Mouse (Mus musculus): Measurements from ENCODE around the gene Acad11. TPM values are rescaled to one million over a fixed set of nuclear protein-coding genes. Genes with fewer than 3 reads are reported as not detected.

The Acad11 gene
- total RNA-seq, 2 experiments from 2014 or later, result 11.2 to 16.5 TPM

DNA sequence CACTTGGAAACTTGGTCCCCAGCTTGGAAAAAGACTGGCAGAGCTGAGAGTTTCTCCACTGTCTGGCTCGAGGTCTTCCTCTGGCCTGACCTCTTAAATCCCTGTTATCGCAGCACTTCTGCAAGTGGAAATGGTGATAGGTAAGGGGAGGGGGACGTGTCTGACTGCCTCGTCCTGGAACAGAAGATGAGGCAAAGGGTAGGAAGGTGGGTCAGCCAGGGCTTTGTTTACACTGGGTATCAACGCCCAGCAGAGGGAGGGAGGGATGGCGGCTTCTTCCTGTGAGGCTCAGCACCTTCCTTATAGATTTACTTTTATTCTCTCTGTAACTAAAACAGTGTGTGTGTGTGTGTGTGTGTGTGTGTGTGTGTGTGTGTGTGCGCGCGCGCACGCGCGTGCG, 79.6 kb downstream of the Acad11 start:
- no peak for DNase-seq (ENCODE audit: low spot score in 2 of 2)

DNA sequence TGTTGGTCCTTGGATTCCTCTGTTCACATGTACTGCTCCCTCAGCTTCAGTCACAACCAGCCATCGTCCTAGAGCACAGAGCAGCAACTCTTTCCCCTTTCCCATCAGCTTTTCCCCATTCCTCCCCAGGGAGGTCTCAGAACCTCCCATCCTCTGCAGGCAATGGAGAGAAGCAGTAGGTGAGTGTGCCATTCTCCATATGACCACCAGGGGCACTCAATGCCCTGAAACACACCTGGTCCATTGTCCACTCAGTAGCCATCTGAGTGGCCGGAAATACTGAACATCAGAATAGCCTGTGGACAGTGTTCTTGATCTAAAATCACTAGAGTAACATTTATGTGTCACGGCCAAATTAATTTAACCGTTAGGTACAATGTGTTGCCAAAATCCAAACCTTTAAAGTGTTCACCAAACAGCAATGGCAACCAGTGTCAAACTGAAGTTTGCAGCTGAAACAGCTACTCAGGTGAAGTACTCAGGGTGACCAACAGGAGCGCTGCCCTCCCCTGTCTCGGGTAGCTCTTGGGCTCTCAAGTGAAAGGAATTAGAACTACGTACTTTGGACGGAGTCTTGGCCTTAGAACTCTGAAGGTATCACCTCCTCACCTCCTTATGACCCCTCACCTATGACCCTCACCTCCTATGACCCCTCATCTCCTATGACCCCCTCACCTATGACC, 81.3 kb downstream of the Acad11 start:
- no peak for DNase-seq (ENCODE audit: low spot score in 2 of 2)

DNA sequence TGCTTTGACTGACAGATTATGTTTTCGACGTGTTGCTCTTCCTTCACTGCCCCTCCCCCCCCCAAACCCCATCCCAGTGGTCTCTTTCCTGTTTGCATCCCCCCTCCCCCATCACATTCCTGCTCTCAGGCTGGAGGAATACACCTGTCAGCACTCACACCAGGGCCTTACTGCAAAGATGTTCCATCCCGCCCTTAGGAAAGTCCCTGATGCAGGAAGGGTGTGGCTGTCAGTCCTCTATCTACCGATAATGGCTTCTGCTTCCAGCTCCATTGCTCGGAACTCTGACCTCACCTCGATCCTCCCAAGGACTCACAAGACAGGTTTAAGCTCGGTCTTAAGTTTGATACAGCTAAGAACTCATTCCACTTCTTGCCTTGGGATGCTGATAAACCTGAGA, 83.5 kb downstream of the Acad11 start:
- no peak for DNase-seq (ENCODE audit: low spot score in 2 of 2)

DNA sequence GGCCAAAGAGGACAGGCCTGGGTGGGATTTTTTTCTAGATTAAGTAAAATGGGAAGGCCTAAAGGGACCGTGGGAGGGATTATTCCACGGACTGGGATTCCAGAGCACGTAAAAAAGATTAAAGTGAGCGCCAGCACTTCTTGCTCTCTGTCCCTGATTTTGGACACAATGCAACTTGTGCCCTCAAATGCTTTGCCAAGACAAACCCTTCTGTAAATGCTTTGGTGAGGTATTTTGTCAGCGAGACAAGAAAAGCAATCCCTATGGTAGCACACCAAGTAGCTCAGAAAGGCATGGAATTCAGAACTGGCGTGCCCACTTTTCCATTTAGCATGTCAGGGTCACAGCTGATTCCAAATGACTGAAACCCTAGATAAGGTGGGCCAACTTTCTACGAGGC, 85.8 kb downstream of the Acad11 start:
- no peak for DNase-seq (ENCODE audit: low spot score in 2 of 2)

DNA sequence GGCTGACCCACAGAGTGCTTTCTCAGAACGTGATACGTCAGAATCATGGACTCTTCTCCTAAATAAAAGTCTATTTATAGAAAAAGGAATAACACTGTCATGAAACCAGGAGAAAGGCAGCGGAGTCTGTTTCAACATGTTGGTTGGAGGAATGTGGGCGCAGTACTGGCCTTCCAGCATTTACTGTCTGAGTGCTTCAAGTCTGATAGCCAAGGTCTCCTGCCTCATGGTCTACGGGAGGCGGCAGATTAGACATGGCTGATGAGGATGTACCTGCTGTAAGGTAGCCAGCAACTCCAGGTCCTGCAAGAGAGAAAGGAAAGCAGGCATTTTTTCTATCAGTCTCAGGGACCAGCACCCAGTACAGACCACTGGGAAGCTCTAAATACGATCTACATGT, 88.9 kb downstream of the Acad11 start:
- DNase-seq (ENCODE audit: low spot score in 2 of 2), result no peak

DNA sequence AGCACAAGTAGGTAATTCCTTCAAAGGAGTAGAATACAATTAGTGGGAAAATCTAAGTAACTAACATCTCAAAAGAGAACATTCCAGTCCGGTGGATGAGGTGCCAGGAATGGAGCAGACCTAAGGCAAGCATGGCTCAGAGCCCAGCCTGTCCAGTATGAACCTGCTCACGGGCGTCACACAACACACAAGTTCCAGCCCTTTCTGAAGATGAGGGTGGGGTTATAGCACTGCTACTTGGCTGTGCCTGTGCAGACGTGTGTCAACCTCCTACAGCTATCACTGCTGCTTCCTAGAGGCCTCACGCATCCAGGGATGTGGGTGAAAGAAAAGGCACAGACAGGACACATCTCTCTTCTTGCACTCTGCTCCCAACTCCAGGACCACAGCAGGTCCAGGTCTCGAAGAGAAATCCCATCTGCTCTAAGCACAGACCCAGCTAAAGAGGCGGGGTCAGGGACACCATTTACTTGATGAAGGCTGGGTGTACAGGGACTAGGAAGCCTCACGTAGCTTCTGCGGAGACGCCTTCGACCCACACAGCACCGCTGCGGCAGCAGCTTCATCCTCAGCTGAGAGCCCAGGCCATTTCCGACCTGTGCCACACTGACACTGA, 92.0 kb downstream of the Acad11 start:
- DNase-seq (ENCODE audit: low spot score in 2 of 2), result no peak

DNA sequence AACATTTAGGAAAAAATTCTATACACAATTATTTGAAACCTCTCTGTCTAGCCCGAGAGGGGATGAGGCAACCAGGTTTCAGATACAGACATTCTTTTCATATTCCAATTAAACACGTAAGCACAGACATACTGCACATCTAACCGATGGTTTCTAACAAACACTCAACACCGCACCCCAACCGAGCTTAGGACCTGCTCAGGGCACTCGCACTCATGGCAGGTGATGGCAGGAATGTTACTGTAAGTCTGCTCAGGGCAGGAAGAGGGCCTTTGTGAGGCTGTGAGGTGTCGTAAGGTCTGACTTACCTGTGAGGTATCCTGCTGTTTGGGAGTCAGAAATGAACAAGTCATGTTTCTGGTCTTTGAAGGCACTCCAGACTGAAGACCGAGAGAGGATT, 93.3 kb downstream of the Acad11 start:
- no peak for DNase-seq (ENCODE audit: low spot score in 2 of 2)

DNA sequence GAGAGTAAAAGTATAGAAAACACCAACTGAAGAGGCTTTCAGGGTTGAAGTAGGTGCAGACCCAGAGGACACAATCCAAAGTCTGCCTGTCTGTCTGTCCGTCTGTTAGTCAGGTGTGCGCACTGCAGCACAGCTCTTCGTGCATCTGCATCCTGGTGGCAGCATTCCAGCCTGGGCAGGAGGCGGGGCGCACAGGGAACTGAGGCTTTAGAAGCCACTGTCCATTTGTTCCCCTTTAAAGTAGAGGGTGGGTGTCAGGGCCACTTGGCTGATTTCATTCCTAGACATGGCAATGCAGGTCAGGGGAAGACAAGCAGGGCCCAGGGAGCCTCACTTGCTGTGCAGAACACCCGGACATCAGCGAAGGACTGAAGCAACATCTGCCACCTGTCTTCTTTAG, 94.1 kb downstream of the Acad11 start:
- no peak for DNase-seq (ENCODE audit: low spot score in 2 of 2)

DNA sequence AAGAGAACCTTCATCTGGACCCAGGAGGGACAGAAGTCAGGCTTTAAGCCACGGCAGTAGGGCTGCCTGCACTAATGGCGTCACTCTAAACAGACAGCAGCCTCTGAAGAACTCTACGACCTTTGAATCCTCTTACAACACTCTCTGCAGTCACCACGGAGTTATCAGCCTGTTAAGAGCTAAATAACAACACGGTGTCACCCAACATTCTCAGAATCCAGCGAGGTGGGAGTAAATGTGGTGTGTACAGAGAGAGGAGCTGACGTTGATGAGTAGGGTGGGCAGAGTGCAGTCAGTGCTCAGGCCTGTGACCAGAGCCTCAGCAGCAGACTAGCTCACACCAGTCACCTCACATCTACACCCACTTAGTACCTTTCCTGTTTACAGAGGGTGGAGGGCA, 97.9 kb downstream of the Acad11 start:
- no peak for DNase-seq (ENCODE audit: low spot score in 2 of 2)

DNA sequence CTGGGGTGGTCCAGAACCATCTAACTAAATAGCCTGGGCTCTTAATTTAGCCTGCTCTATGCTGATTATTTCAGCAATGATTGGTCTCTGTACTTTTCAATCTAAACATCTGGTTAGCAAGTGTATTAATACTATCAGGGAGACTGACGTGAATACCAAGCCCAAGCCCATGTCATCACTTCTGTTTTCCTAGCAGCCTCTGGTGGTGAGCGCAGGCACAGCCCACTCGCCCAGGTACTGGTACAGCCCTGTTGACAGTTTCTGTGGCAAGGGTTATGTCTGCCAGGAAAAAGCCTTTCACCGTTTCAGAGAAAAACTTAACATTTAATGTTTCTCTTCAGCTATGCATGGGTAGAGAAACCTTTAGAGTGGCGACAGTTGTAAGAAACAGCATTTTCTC, 101.0 kb downstream of the Acad11 start:
- no peak for DNase-seq (ENCODE audit: low spot score in 2 of 2)

DNA sequence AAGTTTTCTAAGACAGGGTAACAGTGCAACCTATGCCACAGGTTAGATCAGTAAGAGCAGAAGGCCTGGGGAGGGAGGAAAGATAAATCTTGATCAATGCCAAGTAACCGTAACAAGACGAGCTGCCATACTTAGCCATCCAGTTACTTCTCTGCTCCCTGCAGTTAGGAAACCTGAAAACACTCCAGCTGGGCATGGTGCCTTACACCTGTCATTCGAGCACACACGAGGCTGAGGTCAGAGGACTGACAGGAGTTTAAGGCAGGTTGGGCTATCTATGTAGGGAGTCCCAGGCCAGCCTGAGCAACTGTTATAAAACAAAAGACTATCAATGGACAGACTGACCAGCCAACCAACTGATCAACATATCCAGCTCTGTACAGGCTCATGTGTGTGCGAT, 102.7 kb downstream of the Acad11 start:
- no peak for DNase-seq (ENCODE audit: low spot score in 2 of 2)

DNA sequence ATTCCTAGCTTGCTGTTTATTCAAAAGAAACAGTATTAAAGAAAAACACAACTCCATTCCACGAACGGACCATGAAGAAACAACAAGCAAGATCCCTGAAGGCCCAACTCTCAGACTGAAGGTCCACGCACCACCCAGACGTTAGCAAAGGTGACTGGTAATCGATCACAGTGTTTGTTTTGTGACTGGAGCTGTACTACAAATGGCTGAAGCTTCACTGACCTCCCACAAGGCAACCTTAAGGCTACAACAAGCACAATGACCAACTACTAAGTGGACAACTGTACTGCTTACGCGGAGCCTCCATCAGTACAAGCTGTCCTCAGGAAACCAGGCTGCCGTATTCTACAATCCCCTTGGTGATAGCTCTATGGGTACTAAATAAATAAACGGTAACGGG, 106.8 kb downstream of the Acad11 start:
- DNase-seq (ENCODE audit: low spot score in 2 of 2), result no peak

DNA sequence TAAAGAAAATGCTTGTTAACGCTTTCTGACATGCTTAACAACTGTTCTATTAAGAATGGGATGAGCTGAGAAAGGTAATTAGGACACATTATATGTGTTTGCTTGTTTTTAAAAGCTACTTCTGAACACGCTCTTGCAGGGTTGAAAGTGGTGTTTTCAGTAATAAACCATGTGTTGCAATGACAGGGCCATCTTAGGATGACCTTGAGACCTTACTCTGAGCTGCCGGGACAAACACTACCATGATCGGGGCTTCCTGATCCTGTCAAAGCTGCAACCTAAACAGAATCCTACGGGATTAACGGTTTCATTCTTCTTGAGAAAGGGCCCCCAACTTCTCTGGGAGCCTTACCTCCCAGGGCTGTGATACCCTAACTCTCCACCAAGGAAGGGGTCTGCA, 108.5 kb downstream of the Acad11 start:
- DNase-seq (ENCODE audit: low spot score in 2 of 2), result no peak

DNA sequence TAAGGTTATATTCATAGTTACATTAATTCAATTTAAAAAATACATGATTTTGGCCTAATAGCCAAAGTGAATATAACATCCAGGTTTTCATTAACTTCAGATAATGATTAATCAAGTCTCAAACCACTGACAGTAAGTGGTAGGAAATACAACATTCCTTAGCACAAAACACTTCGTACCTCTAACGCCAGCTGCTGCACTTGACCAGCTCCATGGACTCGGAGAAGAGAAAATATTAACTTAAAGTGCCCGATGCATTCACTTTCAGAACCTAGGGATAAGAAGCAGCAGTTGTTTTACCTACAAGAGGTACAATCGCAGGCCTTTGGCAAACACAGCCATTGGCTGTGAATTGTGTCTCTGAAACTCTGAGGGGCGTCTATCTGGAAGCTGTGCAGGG, 109.2 kb downstream of the Acad11 start:
- DNase-seq (ENCODE audit: low spot score in 2 of 2), result no peak

Other genes with a start within 250 kb of the Acad11 start
- 1 to 10 TPM; 4.8 to 6.5 TPM for gene Nphp3, start 60.8 kb upstream of the Acad11 start, total RNA-seq (2021)
- gene Gm28305, start 22.7 kb upstream of the Acad11 start, total RNA-seq (2021), result not detected
- gene Uba5, start 243 bp upstream of the Acad11 start, total RNA-seq (2021), result 10 to 100 TPM; 28.7 to 30.6 TPM
- 1 to 10 TPM; 2.6 to 3.0 TPM for gene Ackr4, start 63.6 kb downstream of the Acad11 start, total RNA-seq (2021)
- gene Dnajc13, start 199.6 kb downstream of the Acad11 start, total RNA-seq (2021), result 10 to 100 TPM; 44.4 to 54.8 TPM

All from gastrocnemius, postnatal 4 days (tissue).